In genomic region chr8:4808831-4809230, GRCm38 (mm10) we compare ENCODE assay signal across 29 mouse cellular contexts. TPM values are rescaled to one million over a fixed set of nuclear protein-coding genes. Genes with fewer than 3 reads are reported as not detected.
DNase-seq lines count a peak whose midpoint lies in the region; ATAC-seq and TF ChIP-seq lines count a peak whose summit lies in the region.
"Had no signal": no experiment of that assay in that cellular context is flagged by ENCODE, and none has a peak within 500 bp of the region (broad histone marks: within the 10 kb centered on the region; RNA-seq: fewer than 3 reads in every experiment).

No protein-coding gene starts in this region.

- H3K27me3 ChIP-seq in liver, adult 2 months (ENCODE audit: control insufficient read depth, insufficient read depth, low read length) = no peaks in the 10 kb centered on the region
- H3K27me3 ChIP-seq in liver, embryonic 12.5 days (replicated peaks) = no peaks in the 10 kb centered on the region
- H3K27me3 ChIP-seq: CH12.LX; embryonic facial prominence, embryonic 13.5 days; embryonic facial prominence, embryonic 15.5 days; forebrain, embryonic 13.5 days; forebrain, embryonic 15.5 days; Patski had no signal

- H3K9ac ChIP-seq in liver, adult 2 months (ENCODE audit: low read depth, low read length) = no peak overlapping the region
- H3K9ac ChIP-seq in liver, embryonic 12.5 days = no peak overlapping the region
- H3K9ac ChIP-seq: embryonic facial prominence, embryonic 13.5 days; embryonic facial prominence, embryonic 15.5 days; forebrain, embryonic 13.5 days; forebrain, embryonic 15.5 days; forebrain, postnatal 0 days had no signal

- H3K9me3 ChIP-seq in liver, embryonic 12.5 days (replicated peaks) = 0 out of 2 replicates have a peak, but pooled peaks cover 3% of the 10 kb centered on the region
- H3K9me3 ChIP-seq: embryonic facial prominence, embryonic 13.5 days; embryonic facial prominence, embryonic 15.5 days; forebrain, embryonic 13.5 days; forebrain, embryonic 15.5 days had no signal

- 72% methylated on average over 4 of the region's 4 CpGs for WGBS in liver, adult 2 months
- 71% methylated on average over 4 of the region's 4 CpGs for WGBS in liver, embryonic 12.5 days (ENCODE audit: insufficient replicate concordance)

- H3K79me2 ChIP-seq in liver, adult 2 months (ENCODE audit: control insufficient read depth, insufficient read depth, low read length) = no peaks in the 10 kb centered on the region

- H3K36me3 ChIP-seq in liver, adult 2 months (ENCODE audit: control insufficient read depth, insufficient read depth, low read length) = no peaks in the 10 kb centered on the region
- H3K36me3 ChIP-seq in liver, embryonic 12.5 days = no peaks in the 10 kb centered on the region
- H3K36me3 ChIP-seq: embryonic facial prominence, embryonic 13.5 days; embryonic facial prominence, embryonic 15.5 days; forebrain, embryonic 10.5 days; forebrain, embryonic 15.5 days had no signal

- H3K27ac ChIP-seq in liver, adult 2 months (replicated peaks; ENCODE audit: insufficient read depth, low read depth, low read length) = no peak overlapping the region
- no peak overlapping the region for H3K27ac ChIP-seq in liver, embryonic 12.5 days
- H3K27ac ChIP-seq: embryonic facial prominence, embryonic 13.5 days; embryonic facial prominence, embryonic 15.5 days; forebrain, embryonic 10.5 days; forebrain, embryonic 13.5 days; forebrain, embryonic 15.5 days had no signal

- H3K4me3 ChIP-seq in liver, adult 2 months (ENCODE audit: insufficient read depth, low read depth, low read length) = no peak overlapping the region
- no peak overlapping the region for H3K4me3 ChIP-seq in liver, embryonic 12.5 days
- H3K4me3 ChIP-seq: embryonic facial prominence, embryonic 13.5 days; embryonic facial prominence, embryonic 15.5 days; erythroblast, embryonic 14.5 days; forebrain, embryonic 10.5 days; forebrain, embryonic 13.5 days; forebrain, embryonic 15.5 days had no signal

- no peaks in the 10 kb centered on the region for H3K4me1 ChIP-seq in liver, adult 2 months (ENCODE audit: control insufficient read depth, insufficient read depth, low read length)
- H3K4me1 ChIP-seq in liver, embryonic 12.5 days = no peaks in the 10 kb centered on the region
- H3K4me1 ChIP-seq: embryonic facial prominence, embryonic 13.5 days; embryonic facial prominence, embryonic 15.5 days; forebrain, embryonic 10.5 days; forebrain, embryonic 13.5 days; forebrain, embryonic 15.5 days had no signal

- no peak for ATAC-seq in liver, embryonic 12.5 days
- ATAC-seq: CD4-positive, CD25-positive, alpha-beta regulatory T cell, adult 4 months; forebrain, embryonic 13.5 days; forebrain, embryonic 15.5 days; forebrain, postnatal 0 days; Patski had no signal

- no peak for TF ChIP-seq CTCF in liver, adult 2 months (IDR thresholded peaks at IDR 0.05; ENCODE audit: low read depth, low read length)

- no peak overlapping the region for H3K4me2 ChIP-seq in liver, embryonic 12.5 days
- H3K4me2 ChIP-seq: embryonic facial prominence, embryonic 13.5 days; embryonic facial prominence, embryonic 15.5 days; forebrain, embryonic 13.5 days; forebrain, embryonic 15.5 days had no signal

- peak; percentile 5 for DNase-seq in kidney, adult 11 months
- no peak for DNase-seq in kidney, postnatal 10 days
- peak; percentile 7 to 45 for DNase-seq in kidney, adult 8-10 months
- no peak for DNase-seq in kidney, postnatal 14 days
- DNase-seq in liver, adult 2 months (ENCODE audit: extremely low read depth, low read depth, low spot score) = peak; percentile 13
- DNase-seq in R1 (ENCODE audit: low read depth, low spot score) = peak; percentile 67
- DNase-seq in frontal cortex, postnatal 10 days (ENCODE audit: low spot score in 2 of 2) = no peak
- DNase-seq: adrenal gland, adult 2 months; adrenal gland, postnatal 10 days; adrenal gland, postnatal 25 days; B cell, adult 2 months; cerebellum, adult 11 months; cerebellum, adult 18-20 months; cerebellum, adult 8-10 months; cerebellum, adult 9-11 months; cerebellum, postnatal 14 days; cerebellum, postnatal 36 days; embryo, embryonic 11 days; forebrain, postnatal 0 days had no signal

- no peak for TF ChIP-seq POLR2A in liver, adult 2 months (IDR thresholded peaks at IDR 0.05; ENCODE audit: extremely low read depth, insufficient read depth, low read length)

RNA-seq across cellular contexts. Expression of gene Shcbp1, which starts 29.5 kb away (rescaled TPM):
- total RNA-seq in liver, adult 2 months (2014; rRNA removed) = 0.37 and 1.2 TPM in 2 replicates
- not detected in 2 replicates for polyA plus RNA-seq in liver, adult 2 months (2012; rRNA removed)
- polyA plus RNA-seq in liver, embryonic 12.5 days (2016; fragmentation: Nextera tagmentation; extraction: Ambion mirVana) = 53.5 and 55.5 TPM in 2 replicates
- polyA plus RNA-seq: adrenal gland, adult 2 months had no signal

Comparison
In these comparisons a context has a peak if more than half of its experiments do, and no peak if none do; other contexts are left out.
1. DNase-seq: peak in kidney, adult 11 months (single experiment), kidney, adult 8-10 months (2 of 2), liver, adult 2 months (single experiment) and R1 (single experiment); none in kidney, postnatal 10 days (single experiment), kidney, postnatal 14 days (single experiment) and frontal cortex, postnatal 10 days (0 of 2).
2. RNA of gene Shcbp1, which starts 29.5 kb away (polyA plus RNA-seq): 53.5 to 55.5 TPM in liver, embryonic 12.5 days; not detected in liver, adult 2 months; every median in the first group is over 10 times any median in the second.